Mouse (Mus musculus): Measurements from ENCODE around the gene Hps3.

Hps3 gene

GRCm38 (mm10) chr3:20007275-20007674 lies 27.8 kb downstream of the Hps3 start:
- DNase-seq (ENCODE audit: low read depth, low spot score): no peak

GRCm38 (mm10) chr3:20005611-20006010 lies 29.5 kb downstream of the Hps3 start:
- no peak for DNase-seq (ENCODE audit: low read depth, low spot score)

- DNase-seq (ENCODE audit: low read depth, low spot score): no peak
These were observed 30.7 kb downstream of the Hps3 start for GRCm38 (mm10) chr3:20004422-20004821.

- DNase-seq (ENCODE audit: low read depth, low spot score): no peak
These were observed 32.3 kb downstream of the Hps3 start for GRCm38 (mm10) chr3:20002786-20003185.

GRCm38 (mm10) chr3:20000806-20001205 lies 34.3 kb downstream of the Hps3 start:
- no peak for DNase-seq (ENCODE audit: low read depth, low spot score)

GRCm38 (mm10) chr3:19999551-19999950 lies 35.6 kb downstream of the Hps3 start:
- DNase-seq (ENCODE audit: low read depth, low spot score): no peak

GRCm38 (mm10) chr3:19992388-19992787 lies 42.7 kb downstream of the Hps3 start:
- DNase-seq (ENCODE audit: low read depth, low spot score): no peak

GRCm38 (mm10) chr3:19990031-19990430 lies 45.1 kb downstream of the Hps3 start:
- no peak for DNase-seq (ENCODE audit: low read depth, low spot score)

- DNase-seq (ENCODE audit: low read depth, low spot score): no peak
These were observed 49.0 kb downstream of the Hps3 start for GRCm38 (mm10) chr3:19986123-19986522.

GRCm38 (mm10) chr3:19982846-19983245 lies 52.3 kb downstream of the Hps3 start:
- DNase-seq (ENCODE audit: low read depth, low spot score): no peak

- no peak for DNase-seq (ENCODE audit: low read depth, low spot score)
These were observed 54.0 kb downstream of the Hps3 start for GRCm38 (mm10) chr3:19981156-19981555.

GRCm38 (mm10) chr3:19978474-19978873 lies 56.6 kb downstream of the Hps3 start:
- DNase-seq (ENCODE audit: low read depth, low spot score): no peak

GRCm38 (mm10) chr3:19966072-19966471 lies 69.0 kb downstream of the Hps3 start:
- no peak for DNase-seq (ENCODE audit: low read depth, low spot score)

- no peak for DNase-seq (ENCODE audit: low read depth, low spot score)
These were observed 69.9 kb downstream of the Hps3 start for GRCm38 (mm10) chr3:19965239-19965638.

- DNase-seq (ENCODE audit: low read depth, low spot score): no peak
These were observed 70.4 kb downstream of the Hps3 start for GRCm38 (mm10) chr3:19964625-19965188.

- no peak for DNase-seq (ENCODE audit: low read depth, low spot score)
These were observed 72.2 kb downstream of the Hps3 start for GRCm38 (mm10) chr3:19962769-19963513.

GRCm38 (mm10) chr3:19961341-19961740 lies 73.8 kb downstream of the Hps3 start:
- DNase-seq (ENCODE audit: low read depth, low spot score): no peak

GRCm38 (mm10) chr3:19960570-19961114 lies 74.5 kb downstream of the Hps3 start:
- no peak for DNase-seq (ENCODE audit: low read depth, low spot score)

- DNase-seq (ENCODE audit: low read depth, low spot score): no peak
These were observed 76.1 kb downstream of the Hps3 start for GRCm38 (mm10) chr3:19958983-19959382.

- DNase-seq (ENCODE audit: low read depth, low spot score): no peak
These were observed 77.1 kb downstream of the Hps3 start for GRCm38 (mm10) chr3:19958031-19958430.

- no peak for DNase-seq (ENCODE audit: low read depth, low spot score)
These were observed 78.2 kb downstream of the Hps3 start, which contains the start of gene Cp for GRCm38 (mm10) chr3:19956885-19957284. Gene Cp, plus strand, starts transcription at chr3:19957054.

GRCm38 (mm10) chr3:19953865-19954264 lies 81.2 kb downstream of the Hps3 start:
- DNase-seq (ENCODE audit: low read depth, low spot score): no peak

GRCm38 (mm10) chr3:19953425-19953824 lies 81.7 kb downstream of the Hps3 start:
- DNase-seq (ENCODE audit: low read depth, low spot score): no peak
